Mouse (Mus musculus): ENCODE data around the gene Nme3. TPM values are rescaled to one million over a fixed set of nuclear protein-coding genes. Genes with fewer than 3 reads are reported as not detected.

The Nme3 gene
- total and polyA plus RNA-seq, 2 experiments = 46.6 to 69.7 TPM

GRCm38 (mm10) chr17:24902671-24903474 lies 6.6 kb downstream of the Nme3 start:
- WGBS = 77% methylated on average over 9 of the region's 9 CpGs
- Histone ChIP-seq H3K27ac (replicated peaks; ENCODE audit: insufficient read depth, low read depth, low read length) (no peak overlapping the region), H3K27me3 (ENCODE audit: control insufficient read depth, insufficient read depth, low read length) (no peaks in the 10 kb centered on the region), H3K4me3 (ENCODE audit: insufficient read depth, low read depth, low read length) (no peak overlapping the region), H3K36me3 (ENCODE audit: control insufficient read depth, insufficient read depth, low read length) (peaks cover 29% of the 10 kb centered on the region), H3K79me2 (ENCODE audit: control insufficient read depth, insufficient read depth, low read length) (no peaks in the 10 kb centered on the region), H3K9ac (ENCODE audit: low read depth, low read length) (no peak overlapping the region), H3K4me1 (ENCODE audit: control insufficient read depth, insufficient read depth, low read length) (peaks cover 4% of the 10 kb centered on the region; the same call in 1 of the 2 replicates)
- TF ChIP-seq POLR2A (IDR thresholded peaks at IDR 0.05; ENCODE audit: extremely low read depth, insufficient read depth, low read length) (no peak), CTCF (IDR thresholded peaks at IDR 0.05; ENCODE audit: low read depth, low read length) (peak; percentile 56)
- DNase-seq (ENCODE audit: extremely low read depth, low read depth, low spot score) = no peak

GRCm38 (mm10) chr17:24903767-24904166 lies 7.5 kb downstream of the Nme3 start:
- no peak overlapping the region for H3K27ac ChIP-seq (replicated peaks; ENCODE audit: insufficient read depth, low read depth, low read length)

GRCm38 (mm10) chr17:24907591-24907990 lies 11.3 kb downstream of the Nme3 start:
- Histone ChIP-seq H3K4me1 (ENCODE audit: control insufficient read depth, insufficient read depth, low read length) (peaks cover 4% of the 10 kb centered on the region; the same call in 1 of the 2 replicates), H3K27ac (replicated peaks; ENCODE audit: insufficient read depth, low read depth, low read length) (no peak overlapping the region), H3K36me3 (ENCODE audit: control insufficient read depth, insufficient read depth, low read length) (peaks cover 43% of the 10 kb centered on the region), H3K9ac (ENCODE audit: low read depth, low read length) (no peak overlapping the region), H3K4me3 (ENCODE audit: insufficient read depth, low read depth, low read length) (no peak overlapping the region), H3K79me2 (ENCODE audit: control insufficient read depth, insufficient read depth, low read length) (no peaks in the 10 kb centered on the region), H3K27me3 (ENCODE audit: control insufficient read depth, insufficient read depth, low read length) (no peaks in the 10 kb centered on the region)
- TF ChIP-seq POLR2A (IDR thresholded peaks at IDR 0.05; ENCODE audit: extremely low read depth, insufficient read depth, low read length) (no peak), CTCF (IDR thresholded peaks at IDR 0.05; ENCODE audit: low read depth, low read length) (no peak)
- peak; percentile 72 for DNase-seq (ENCODE audit: extremely low read depth, low read depth, low spot score)
- 49% methylated on average over 2 of the region's 2 CpGs for WGBS

More at GRCm38 (mm10) chr17:24903767-24904166, 7.5 kb downstream of the Nme3 start:
- Histone ChIP-seq H3K4me1 (ENCODE audit: control insufficient read depth, insufficient read depth, low read length) (peaks cover 4% of the 10 kb centered on the region; the same call in 1 of the 2 replicates), H3K9ac (ENCODE audit: low read depth, low read length) (no peak overlapping the region), H3K27me3 (ENCODE audit: control insufficient read depth, insufficient read depth, low read length) (no peaks in the 10 kb centered on the region), H3K36me3 (ENCODE audit: control insufficient read depth, insufficient read depth, low read length) (peaks cover 32% of the 10 kb centered on the region), H3K4me3 (ENCODE audit: insufficient read depth, low read depth, low read length) (no peak overlapping the region), H3K79me2 (ENCODE audit: control insufficient read depth, insufficient read depth, low read length) (no peaks in the 10 kb centered on the region)
- no peak for DNase-seq (ENCODE audit: extremely low read depth, low read depth, low spot score)
- WGBS = 93% methylated on average over 9 of the region's 9 CpGs
- TF ChIP-seq POLR2A (IDR thresholded peaks at IDR 0.05; ENCODE audit: extremely low read depth, insufficient read depth, low read length) = no peak

- Histone ChIP-seq H3K4me3 (ENCODE audit: insufficient read depth, low read depth, low read length) (no peak overlapping the region), H3K79me2 (ENCODE audit: control insufficient read depth, insufficient read depth, low read length) (no peaks in the 10 kb centered on the region), H3K9ac (ENCODE audit: low read depth, low read length) (no peak overlapping the region), H3K27ac (replicated peaks; ENCODE audit: insufficient read depth, low read depth, low read length) (no peak overlapping the region), H3K27me3 (ENCODE audit: control insufficient read depth, insufficient read depth, low read length) (no peaks in the 10 kb centered on the region), H3K36me3 (ENCODE audit: control insufficient read depth, insufficient read depth, low read length) (peaks cover 51% of the 10 kb centered on the region), H3K4me1 (ENCODE audit: control insufficient read depth, insufficient read depth, low read length) (no peaks in the 10 kb centered on the region)
- no peak for TF ChIP-seq CTCF (IDR thresholded peaks at IDR 0.05; ENCODE audit: low read depth, low read length)
- TF ChIP-seq POLR2A (IDR thresholded peaks at IDR 0.05; ENCODE audit: extremely low read depth, insufficient read depth, low read length) = no peak
- no peak for DNase-seq (ENCODE audit: extremely low read depth, low read depth, low spot score)
Measured at GRCm38 (mm10) chr17:24913984-24914383, 17.7 kb downstream of the Nme3 start.

- TF ChIP-seq POLR2A (IDR thresholded peaks at IDR 0.05; ENCODE audit: extremely low read depth, insufficient read depth, low read length) = no peak
- TF ChIP-seq CTCF (IDR thresholded peaks at IDR 0.05; ENCODE audit: low read depth, low read length) = no peak
- Histone ChIP-seq H3K36me3 (ENCODE audit: control insufficient read depth, insufficient read depth, low read length) (peaks cover 49% of the 10 kb centered on the region), H3K27me3 (ENCODE audit: control insufficient read depth, insufficient read depth, low read length) (no peaks in the 10 kb centered on the region), H3K4me3 (ENCODE audit: insufficient read depth, low read depth, low read length) (no peak overlapping the region), H3K27ac (replicated peaks; ENCODE audit: insufficient read depth, low read depth, low read length) (no peak overlapping the region), H3K79me2 (ENCODE audit: control insufficient read depth, insufficient read depth, low read length) (no peaks in the 10 kb centered on the region; the same call in 1 of the 2 replicates), H3K4me1 (ENCODE audit: control insufficient read depth, insufficient read depth, low read length) (no peaks in the 10 kb centered on the region), H3K9ac (ENCODE audit: low read depth, low read length) (no peak overlapping the region)
- 95% methylated on average over 1 of the region's 1 CpGs for WGBS
- no peak for DNase-seq (ENCODE audit: extremely low read depth, low read depth, low spot score)
Measured at GRCm38 (mm10) chr17:24923246-24923645, 26.9 kb downstream of the Nme3 start.

GRCm38 (mm10) chr17:24929506-24929905 lies 33.2 kb downstream of the Nme3 start:
- Histone ChIP-seq H3K9ac (ENCODE audit: low read depth, low read length) (no peak overlapping the region), H3K27ac (replicated peaks; ENCODE audit: insufficient read depth, low read depth, low read length) (no peak overlapping the region), H3K4me3 (ENCODE audit: insufficient read depth, low read depth, low read length) (no peak overlapping the region), H3K79me2 (ENCODE audit: control insufficient read depth, insufficient read depth, low read length) (peaks cover 9% of the 10 kb centered on the region; the same call in 1 of the 2 replicates), H3K4me1 (ENCODE audit: control insufficient read depth, insufficient read depth, low read length) (peaks cover 2% of the 10 kb centered on the region; the same call in 1 of the 2 replicates), H3K27me3 (ENCODE audit: control insufficient read depth, insufficient read depth, low read length) (no peaks in the 10 kb centered on the region), H3K36me3 (ENCODE audit: control insufficient read depth, insufficient read depth, low read length) (peaks cover 14% of the 10 kb centered on the region)
- WGBS = 86% methylated on average over 1 of the region's 1 CpGs
- TF ChIP-seq CTCF (IDR thresholded peaks at IDR 0.05; ENCODE audit: low read depth, low read length) (no peak), POLR2A (IDR thresholded peaks at IDR 0.05; ENCODE audit: extremely low read depth, insufficient read depth, low read length) (no peak)
- no peak for DNase-seq (ENCODE audit: extremely low read depth, low read depth, low spot score)

All from liver, adult 2 months (tissue).